Mouse (Mus musculus): ENCODE data around the gene Nemp1.

Nemp1 gene

DNA sequence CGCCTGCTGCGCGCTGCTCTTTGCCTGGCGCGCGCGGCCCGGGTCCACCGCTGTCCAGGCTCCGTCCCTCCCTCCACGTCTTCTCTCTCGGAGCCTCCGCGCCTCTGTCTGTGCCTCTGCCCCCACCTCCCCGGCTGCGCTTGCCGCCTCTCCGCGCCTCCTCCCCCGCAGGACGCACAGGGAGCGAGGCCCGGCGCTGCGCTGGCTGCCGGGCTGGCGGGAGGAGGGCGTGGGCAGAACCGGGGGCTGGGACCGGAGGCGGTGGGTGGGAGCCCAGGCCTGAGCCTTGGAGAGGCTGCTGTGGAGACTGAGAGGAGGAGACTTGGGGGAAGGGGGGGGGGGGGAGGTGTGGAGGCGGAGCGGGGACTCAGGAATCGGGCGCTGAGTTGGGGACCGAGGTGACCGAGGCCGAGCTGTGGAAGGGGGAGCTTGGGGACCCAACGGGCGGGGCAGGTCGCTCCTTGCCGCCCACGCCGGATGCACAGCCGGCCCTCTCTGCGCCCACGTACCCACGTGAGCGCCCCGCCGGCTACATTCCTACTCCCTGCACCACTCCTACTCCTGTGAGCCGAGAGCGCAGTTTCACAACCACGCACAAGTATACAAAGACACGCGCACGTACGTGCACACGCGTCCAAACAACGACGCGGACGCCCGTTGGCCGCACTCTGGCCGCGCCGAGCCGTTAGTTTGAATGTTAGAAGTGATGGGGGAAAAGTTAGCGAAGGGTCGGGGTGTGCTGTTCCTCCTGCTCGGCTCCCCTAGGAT lies at the start of gene Nemp1:
Gene Nemp1, plus strand, starts transcription at position 401 of the 768 bp plus-strand sequence.
- DNase-seq = peak; percentile 83

DNA sequence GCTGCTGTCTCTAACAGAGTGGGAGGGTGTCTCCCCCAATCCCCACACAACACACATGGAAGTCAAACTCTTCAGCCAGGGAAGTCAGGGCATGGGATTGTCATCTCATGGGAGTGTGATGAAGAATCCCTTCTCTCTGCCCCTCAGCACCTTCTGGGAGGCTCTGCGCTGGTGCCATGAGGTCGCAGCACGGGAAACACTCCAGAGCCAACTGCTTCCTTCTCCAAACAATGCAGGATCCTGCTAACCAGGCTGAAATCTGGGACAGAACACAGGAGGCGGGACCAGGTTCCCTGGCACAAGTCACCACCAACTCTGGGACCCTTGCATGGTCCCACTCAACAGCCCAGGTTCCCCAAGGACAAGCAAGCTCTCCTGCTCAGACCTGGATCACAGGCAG lies 49.4 kb upstream of the Nemp1 start:
- no peak for DNase-seq

DNA sequence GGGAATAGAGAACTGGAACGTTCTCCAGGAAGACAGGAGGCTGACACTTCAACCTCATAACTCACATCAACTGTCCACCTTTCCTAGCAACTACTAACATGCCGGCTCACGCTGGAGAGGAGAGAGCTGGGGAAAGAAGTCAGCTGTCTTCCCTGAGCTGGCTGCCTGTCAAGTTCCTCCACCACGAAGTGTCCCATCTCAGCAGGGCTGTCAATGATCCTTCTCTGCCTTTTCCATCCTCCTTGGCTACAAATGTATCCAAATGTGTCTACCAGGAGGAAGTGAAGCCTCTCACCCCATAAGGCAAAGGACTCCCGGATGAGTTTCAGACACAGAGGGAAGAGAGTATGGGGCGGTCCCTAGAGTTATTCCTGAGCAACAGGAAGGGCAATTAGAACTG lies 48.5 kb upstream of the Nemp1 start:
- no peak for DNase-seq

DNA sequence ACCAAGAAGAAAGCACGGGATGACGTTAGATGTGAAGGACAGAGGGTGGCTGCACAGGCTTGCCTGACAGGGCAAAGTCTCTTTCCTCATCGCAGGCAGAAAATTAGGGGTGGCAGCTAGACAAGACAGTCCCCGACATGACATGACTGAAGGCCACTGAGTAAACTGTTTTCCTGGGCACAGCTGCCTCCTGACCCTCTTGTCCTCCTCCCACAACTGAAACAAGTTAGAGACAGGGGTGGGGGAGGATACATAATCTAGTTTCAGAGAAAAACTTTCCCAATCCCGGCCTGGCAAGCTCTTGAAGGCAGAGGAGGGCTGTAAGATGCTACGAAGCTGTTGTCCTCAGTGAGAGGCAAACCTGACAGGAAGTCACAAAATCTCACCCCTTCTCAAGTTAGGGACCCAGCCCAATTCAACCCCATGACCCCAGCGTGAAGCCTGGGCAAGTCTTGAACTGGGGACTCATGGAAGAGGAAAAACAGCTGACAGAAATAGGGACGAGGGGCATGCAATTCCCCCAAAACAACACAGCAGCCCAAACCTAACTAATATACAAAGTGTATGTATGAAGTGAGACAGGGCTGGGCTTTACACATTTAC lies 47.5 kb upstream of the Nemp1 start:
- DNase-seq = no peak

DNA sequence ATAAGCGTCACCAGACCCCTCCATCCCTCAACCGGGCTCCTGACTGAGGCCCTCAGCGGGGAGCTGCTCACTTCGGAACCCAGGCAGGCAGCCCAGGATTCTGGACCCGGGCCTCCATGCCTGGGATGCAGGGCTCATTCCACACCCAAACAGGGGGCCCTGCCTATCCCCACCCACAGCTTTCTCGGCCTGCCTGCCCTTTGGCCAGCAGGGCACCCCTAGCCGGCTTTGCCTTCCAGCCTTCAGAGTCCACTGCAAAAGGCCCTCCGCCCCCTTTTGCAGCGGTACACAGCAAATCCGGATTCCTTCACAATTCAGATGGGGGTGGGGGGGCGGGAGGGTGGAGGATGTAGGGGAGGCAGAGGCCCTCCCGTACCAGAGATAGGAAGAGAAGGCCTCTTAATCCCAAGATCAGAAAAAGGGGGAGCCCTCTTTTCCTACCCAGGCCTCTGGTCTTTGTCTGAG lies 46.7 kb upstream of the Nemp1 start:
- no peak for DNase-seq

DNA sequence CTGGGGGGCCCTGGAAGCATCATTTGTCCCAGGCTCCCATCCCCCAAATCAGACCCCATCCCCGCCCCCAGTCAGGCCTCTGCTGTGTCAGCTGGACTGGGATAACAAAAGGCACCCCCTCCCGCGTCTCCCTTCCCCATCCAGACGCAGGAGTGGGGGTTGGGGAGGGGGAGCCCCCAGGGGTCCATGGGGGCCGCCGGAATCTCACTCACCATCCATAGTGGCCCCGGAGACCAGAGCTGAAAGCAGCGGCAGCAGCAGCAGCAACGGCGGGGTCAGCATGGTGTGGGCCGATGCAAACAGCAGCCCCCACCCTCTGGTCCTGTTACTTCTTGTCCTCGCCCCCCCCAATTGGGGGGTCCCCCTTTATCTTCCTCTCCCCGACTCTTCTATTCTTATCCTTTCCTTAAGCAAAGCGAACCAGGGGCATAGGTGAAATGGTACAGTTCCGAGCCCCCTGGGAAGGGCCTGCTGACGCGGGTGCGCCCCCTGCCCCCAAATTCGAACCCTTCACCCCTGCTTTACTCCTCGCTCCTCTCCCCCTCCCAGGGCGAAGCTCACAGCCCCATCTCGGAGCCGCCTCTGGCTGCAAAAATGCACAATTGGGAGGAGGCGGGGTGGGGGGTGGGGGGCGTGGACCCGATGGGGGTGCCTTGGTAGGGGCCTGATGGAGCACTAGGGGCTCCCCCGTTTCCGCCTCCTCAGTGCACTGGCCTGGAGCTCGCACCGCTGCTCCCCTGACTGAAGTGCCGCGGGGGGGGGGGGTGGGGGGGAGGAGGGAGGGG lies 46.1 kb upstream of the Nemp1 start, which contains the start of gene Lrp1:
Gene Lrp1, minus strand, starts transcription at position 743 of the 785 bp plus-strand sequence.
- DNase-seq = peak; percentile 56

DNA sequence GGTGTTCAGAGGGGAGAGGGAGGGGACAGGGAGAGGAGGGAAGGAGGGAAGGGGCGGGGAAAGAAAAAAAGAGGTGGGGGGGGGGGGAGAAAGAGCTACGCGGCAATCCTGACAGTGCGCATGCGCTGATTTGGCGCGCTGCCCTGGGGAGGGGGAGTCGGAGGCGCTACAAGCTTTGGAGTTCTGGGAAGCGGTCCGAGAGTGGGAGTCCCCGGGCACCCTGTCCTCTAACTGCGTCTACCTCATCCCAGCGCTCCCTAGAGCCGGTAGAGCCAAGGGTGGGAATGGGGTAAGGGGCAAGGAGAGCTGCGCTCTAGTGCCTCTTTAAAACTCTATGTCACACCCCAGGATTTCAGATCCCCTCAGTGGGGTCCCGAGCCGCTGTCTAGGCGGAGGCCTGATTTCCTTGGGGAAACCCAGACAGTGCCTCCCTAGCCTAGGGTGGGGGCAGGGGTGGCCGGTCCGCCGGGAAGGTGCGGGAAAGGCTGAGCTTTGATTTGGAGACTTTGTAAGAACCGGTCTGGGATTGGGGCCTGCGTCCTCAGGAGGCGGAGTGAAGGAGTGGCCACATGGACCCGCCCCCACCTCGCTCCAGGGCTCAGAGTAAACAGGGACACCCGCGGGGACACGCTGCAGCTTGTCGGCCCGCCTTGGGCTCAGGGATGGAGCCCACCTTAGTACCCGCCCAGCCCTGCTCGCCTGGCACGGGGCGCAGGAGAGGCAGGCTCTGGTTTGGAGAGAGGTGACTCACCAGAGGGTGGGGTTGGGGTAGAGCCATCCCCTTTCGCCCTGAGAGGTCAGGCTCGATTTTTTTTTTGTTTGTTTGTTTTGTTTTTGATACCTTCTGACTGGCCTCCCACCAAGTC lies 45.3 kb upstream of the Nemp1 start:
- DNase-seq = peak; percentile 92

DNA sequence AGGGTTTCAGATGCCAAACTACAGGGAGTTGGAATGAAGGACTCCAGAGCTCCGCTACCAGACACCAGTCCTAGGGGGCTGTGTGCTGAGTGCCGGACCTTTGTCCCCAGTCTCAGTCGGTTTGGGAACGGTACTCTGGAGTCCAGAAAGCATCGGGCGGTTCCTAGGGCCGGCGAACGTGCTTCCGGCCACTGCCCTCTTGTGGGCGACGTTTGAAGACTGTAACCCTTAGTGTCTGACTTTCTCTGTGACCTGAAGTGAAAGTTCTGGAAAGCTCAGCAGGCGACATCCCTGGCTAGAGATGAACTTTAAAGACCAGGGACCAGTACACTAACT lies 44.7 kb upstream of the Nemp1 start:
- DNase-seq = no peak

DNA sequence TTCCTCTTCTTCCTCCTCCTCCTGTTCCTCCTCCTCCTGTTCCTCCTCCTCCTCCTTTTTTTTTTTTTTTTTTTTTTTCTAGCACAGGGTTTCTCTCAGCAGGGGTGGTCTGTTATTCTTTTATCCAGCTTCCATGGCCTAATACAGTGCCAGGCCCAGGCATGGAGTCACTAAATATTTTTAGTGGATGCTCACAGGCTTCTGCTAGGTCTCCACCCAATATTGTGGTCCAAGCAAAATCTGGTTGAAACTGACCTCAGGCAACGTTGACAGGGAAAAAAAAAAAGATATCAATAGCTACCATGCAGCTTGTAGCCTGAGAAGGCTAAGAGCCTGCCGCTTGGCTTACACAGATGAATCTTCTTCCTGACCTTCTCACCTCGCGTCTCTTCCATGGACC lies 44.0 kb upstream of the Nemp1 start:
- no peak for DNase-seq

DNA sequence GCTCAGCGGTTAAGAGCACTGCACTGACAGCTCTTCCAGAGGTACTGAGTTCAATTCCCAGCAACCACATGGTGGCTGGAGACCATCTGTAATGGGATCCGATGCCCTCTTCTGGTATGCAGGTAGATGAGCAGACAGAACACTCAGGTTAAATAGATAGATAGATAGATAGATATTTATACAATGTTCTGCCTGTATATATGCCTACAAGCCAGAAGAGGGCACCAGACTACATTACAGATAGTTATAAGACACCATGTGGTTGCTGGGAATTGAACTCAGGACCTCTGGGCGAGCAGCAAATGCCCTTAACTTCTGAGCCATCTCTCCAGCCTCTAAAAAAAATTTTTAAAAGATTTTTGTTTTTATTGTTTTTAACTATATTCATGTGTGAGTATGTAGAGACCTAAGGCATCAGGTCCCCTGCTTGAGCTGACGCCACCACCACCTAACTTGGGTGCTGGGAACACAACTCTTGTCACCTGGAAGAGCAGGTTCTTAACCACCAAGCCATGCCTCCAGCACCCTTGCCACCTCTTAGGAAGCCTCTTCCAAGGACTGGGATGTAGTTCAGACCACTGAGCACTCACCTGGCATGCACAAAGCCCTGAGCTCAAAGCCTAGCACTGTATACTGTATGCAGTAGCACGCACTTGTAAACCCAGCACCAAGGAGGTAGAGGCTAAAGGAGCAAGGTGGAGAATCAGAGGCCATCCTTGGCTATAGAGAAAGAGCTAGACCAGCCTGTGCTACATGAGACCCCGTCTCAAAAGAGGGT lies 43.1 kb upstream of the Nemp1 start:
- no peak for DNase-seq

DNA sequence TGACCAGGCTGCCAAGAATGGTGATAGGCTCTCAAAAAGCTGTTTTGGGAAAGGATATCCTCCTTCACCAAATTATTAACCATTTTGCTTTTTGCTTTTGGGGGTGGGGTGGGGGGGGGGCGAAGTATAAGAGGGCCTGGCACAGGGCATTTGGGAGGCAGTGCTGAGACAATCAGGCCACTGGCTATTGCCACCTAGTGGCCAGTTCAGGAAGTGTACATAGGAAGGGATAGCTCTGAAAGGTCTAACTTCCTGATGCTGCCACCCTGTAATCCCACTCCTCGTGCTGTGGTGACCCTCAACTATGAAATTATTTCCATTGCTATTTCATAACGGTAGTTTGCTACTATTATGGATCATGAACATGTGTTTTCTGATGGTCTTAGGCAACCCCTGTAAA lies 40.3 kb upstream of the Nemp1 start:
- DNase-seq = no peak

DNA sequence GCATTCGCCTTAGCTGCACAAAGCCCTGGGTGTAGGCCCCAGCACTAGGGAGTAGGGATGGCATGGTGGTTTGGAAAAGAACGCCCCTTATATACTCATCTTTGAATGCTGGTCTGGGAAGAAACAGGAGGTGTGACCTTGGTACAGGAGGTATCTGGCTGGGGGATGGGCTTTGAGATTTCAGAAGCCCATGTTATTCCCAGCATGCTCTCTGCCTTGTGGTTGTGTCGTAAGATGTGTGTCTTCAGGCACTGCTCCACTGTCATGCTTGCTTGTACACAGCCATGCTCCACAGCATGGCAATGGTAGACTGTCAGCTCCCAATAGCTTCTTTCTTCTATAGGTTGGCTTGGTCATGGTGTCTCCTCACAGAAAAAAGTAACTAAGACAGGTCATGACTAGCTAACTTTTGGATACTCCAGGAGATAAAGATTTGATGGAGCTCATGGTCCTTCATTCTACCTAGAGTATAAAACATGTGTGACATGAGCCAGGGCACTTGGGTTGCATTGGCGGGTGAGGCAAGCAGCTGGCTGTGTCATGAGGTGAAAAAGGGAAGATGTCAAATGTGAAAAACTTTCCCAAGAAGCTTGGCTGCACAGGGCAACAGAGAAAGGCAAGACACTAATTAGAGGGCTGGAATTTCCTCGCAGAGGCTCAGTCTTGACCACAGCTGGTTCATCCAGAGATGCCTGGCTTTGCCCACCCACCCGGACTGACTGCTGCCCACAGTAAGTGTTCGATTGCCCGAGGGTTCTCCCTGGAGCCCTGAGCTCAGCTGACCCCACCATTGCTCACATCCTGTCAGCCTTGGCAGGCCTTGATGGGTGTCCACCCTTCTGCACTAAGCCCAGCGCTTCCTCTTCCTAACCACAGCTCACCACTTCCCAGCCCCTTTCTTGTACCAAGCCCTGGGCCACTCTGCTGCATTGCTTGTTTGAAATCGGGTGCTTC lies 35.2 kb upstream of the Nemp1 start:
- no peak for DNase-seq

DNA sequence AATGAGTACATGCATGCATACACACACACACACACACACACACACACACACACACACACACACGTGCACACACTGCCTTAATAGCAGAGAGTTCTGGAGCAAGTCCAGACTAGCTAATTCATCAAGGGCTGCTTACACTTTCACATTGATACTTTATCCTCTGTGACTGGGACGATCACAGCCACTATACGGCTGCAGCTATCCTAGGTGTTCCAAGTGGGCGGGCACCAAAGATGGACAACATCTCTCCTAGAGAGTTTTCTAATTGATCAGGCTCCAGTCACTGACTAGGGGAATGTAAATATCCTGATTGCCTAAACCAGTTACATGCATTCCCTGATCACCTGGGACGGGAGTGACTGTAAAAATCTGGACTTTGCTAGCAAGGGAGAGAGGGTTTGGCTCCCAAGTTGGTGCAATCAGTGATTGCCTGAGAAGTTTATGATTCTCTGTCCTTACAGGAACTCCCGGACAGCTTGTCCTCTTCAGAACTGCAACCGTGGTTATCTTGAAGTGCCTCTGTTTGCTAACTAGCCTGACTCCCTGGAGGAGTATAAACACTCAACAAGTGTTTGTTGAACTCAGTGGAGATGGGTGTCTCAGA lies 33.9 kb upstream of the Nemp1 start:
- DNase-seq = no peak

DNA sequence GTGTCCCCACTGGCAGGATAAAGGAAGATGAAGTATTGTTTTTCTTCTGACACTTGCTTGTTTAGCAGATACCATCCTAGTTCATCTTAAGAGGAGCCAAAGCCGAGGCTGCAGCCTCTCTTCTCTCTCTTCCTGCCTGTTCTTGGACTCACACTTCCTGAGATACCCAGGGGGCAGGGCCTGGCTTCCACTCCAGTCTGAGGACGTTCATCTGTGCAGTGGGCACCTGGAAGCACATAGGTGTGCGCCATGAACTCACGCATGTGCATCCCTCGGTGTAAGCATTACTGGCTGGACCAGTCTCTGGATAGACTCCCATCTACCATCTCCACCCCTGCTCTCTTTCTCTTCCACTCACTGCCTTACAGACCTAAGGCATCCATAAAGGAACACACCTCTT lies 26.3 kb upstream of the Nemp1 start:
- DNase-seq = no peak

DNA sequence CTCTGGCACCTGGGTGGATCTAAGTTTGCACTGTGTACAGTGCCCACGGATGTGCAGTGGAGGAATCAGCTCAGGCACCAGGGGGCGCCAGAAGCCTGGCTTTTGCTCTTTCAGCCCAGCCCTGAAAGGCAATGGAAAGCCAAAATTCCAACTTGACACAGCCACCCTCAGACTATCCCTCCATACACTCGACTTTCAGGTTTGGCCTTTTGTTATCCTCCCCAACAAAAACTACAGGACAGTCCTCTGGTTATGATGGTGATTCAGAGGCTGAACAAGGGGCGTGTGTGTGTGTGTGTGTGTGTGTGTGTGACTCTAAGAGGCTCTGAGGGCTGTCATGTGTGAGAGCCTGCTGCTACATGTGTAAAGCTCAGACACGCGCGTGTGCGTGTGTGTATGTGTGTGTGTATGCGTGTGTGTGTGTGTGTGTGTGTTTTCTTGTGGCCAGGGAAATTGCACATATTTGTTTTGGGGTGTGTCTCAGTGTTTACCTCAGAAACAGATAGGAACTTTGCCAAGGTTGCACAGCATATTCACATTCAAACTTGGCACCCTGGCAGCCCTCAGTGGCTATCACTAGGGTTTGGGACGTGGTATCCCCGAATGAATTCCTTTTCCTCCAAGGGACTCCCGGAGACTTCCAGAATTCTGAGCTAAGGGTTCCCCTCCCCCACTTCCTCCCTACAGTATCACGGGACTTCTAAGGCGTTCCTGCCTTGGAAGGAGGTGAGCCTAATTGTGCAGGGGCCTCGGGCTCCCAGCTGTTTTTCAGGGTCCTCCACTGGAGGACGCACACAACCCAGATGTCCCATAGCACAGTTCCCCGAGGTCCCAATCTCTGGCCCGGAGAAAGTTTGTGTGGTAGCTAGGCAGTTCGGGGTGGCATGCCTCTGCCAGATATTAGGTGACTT lies 24.6 kb upstream of the Nemp1 start:
- DNase-seq = peak; percentile 85

DNA sequence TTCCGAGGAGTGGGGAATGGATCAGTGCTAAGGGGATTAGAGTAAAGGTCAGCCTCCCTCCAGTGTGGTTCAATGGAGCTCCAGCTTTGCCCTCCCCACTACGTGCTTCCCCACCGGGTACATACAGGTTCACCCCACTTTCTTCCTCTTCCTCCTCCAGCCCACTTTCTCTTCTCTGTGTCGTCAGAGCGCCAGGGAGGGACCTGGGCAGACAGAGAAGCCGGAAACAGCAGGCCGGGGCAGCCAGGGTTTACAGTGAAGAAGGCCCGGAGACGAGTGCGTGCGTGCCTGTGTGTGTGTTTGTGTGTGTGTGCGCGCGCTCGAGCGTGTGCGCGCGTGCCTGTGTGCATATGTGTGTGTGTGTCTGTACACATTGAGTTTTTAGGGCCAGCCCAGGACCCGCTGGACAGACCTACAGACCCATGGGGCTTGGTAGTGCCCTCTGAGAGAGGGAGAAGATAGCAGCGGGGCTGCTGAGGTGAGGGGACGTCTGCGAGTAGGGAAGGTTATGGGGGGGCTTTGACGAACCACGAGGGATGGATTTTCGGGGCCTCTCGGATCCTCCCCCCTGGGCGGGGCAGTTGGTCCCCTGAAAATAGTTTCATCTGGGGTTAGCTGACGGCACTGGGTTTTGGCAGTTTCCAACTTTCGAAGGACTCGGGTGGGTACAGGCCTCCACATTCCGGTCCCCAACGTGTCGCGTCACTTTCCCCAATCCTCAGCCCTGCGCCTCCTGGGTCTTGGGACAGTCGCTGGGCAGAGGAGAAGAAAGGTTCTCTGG lies 23.7 kb upstream of the Nemp1 start, which contains the start of gene Stat6:
Gene Stat6, plus strand, starts transcription at position 215 of the 781 bp plus-strand sequence.
- DNase-seq = peak; percentile 45

DNA sequence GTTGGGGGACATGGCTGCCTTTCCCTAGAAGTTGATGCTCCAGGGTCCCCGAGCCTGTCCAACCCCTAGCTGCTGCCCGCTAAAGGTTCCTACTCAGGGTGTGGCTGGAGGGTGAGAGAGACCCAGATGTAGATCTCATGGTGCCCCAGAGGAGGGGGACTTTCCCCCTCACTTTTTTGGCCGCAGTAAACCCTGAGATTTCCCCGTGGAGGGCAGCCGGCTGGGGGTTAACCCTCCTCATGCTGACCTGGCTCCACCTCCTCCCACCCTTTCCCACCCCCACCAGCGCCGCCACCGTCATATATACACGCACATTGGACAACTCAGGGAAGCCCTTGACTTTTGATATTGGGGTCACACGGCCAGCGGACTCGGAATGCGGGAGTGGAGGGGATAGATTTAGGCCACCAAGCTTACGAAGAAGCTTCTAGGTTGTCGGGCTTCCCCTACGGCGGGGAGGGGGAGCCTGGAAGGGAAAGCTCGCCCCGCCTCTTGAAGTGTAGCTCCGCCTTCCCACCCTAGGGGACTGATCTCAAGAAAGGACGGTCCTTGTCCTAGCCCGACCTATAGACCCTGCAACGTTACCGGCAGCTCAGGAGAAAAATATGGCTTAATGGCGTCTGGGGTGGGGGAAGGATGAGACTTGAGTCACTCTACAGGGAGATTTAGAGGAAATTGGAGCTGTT lies 23.0 kb upstream of the Nemp1 start:
- DNase-seq = no peak

DNA sequence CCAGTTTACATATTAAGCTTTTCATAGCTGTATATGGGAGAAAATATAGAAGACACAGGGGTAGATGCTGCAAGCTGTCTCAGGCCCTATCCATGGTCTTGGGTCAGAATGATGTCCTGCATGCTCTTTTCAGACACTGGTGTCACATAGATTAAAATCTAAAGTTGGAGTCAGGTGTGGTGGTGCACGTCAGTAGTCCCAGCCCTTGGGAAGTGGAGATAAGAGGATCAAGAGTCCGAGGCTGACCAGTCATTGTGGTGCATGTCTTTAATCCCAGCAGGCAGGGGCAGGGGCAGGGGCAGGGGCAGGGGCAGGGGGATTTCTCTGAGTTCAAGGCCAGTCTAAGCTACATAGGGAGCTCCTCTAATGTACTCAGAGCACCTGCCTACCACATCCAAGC lies 20.9 kb upstream of the Nemp1 start:
- DNase-seq = no peak

Measured in right cerebral cortex, adult 18-20 months (tissue).